Mouse (Mus musculus): ENCODE measurements around the gene P2ry2. TPM values are rescaled to one million over a fixed set of nuclear protein-coding genes. Genes with fewer than 3 reads are reported as not detected.

P2ry2 gene
- polyA plus RNA-seq, 1 experiment from 2014 or later, result 4.9 TPM

GRCm38 (mm10) chr7:100972875-100973274 is 39.8 kb downstream of the P2ry2 start:
- H3K27me3 ChIP-seq, result no peaks in the 10 kb centered on the region

GRCm38 (mm10) chr7:100968874-100969659 is 43.6 kb downstream of the P2ry2 start:
- WGBS, result 74% methylated on average over 10 of the region's 10 CpGs
- Histone ChIP-seq H3K27me3 (no peaks in the 10 kb centered on the region), H3K4me1 (peaks cover 9% of the 10 kb centered on the region), H3K9ac (no peak overlapping the region), H3K4me3 (no peak overlapping the region), H3K27ac (no peak overlapping the region), H3K4me2 (no peak overlapping the region), H3K9me3 (no peaks in the 10 kb centered on the region), H3K36me3 (no peaks in the 10 kb centered on the region)
- no peak for ATAC-seq (ENCODE audit: borderline replicate concordance, extremely low read depth, low FRiP score, low TSS enrichment)

More at GRCm38 (mm10) chr7:100972875-100973274, 39.8 kb downstream of the P2ry2 start:
- Histone ChIP-seq H3K4me1 (peaks cover 27% of the 10 kb centered on the region), H3K9me3 (no peaks in the 10 kb centered on the region), H3K4me3 (no peak overlapping the region), H3K27ac (no peak overlapping the region), H3K36me3 (no peaks in the 10 kb centered on the region), H3K9ac (no peak overlapping the region), H3K4me2 (no peak overlapping the region)
- ATAC-seq (ENCODE audit: borderline replicate concordance, extremely low read depth, low FRiP score, low TSS enrichment), result no peak
- 39% methylated on average over 3 of the region's 3 CpGs for WGBS

- Histone ChIP-seq H3K9ac (no peak overlapping the region), H3K4me1 (peaks cover 2% of the 10 kb centered on the region; the same call in 1 of the 2 replicates), H3K27me3 (no peaks in the 10 kb centered on the region), H3K4me2 (no peak overlapping the region), H3K9me3 (no peaks in the 10 kb centered on the region), H3K4me3 (no peak overlapping the region), H3K36me3 (no peaks in the 10 kb centered on the region), H3K27ac (no peak overlapping the region)
- ATAC-seq (ENCODE audit: borderline replicate concordance, extremely low read depth, low FRiP score, low TSS enrichment), result no peak
- WGBS, result 74% methylated on average over 6 of the region's 6 CpGs
Measured at GRCm38 (mm10) chr7:100968376-100968775, 44.3 kb downstream of the P2ry2 start.

GRCm38 (mm10) chr7:100967850-100968249 is 44.8 kb downstream of the P2ry2 start:
- H3K4me2 ChIP-seq, result no peak overlapping the region
- H3K27me3 ChIP-seq, result no peaks in the 10 kb centered on the region
- WGBS, result 75% methylated on average over 9 of the region's 9 CpGs
- no peaks in the 10 kb centered on the region for H3K36me3 ChIP-seq
- no peak overlapping the region for H3K27ac ChIP-seq
- no peak overlapping the region for H3K9ac ChIP-seq
- ATAC-seq (ENCODE audit: borderline replicate concordance, extremely low read depth, low FRiP score, low TSS enrichment), result no peak
- no peak overlapping the region for H3K4me3 ChIP-seq
- H3K9me3 ChIP-seq, result no peaks in the 10 kb centered on the region
- no peaks in the 10 kb centered on the region; the same call in 1 of the 2 replicates for H3K4me1 ChIP-seq

GRCm38 (mm10) chr7:100966014-100966413 is 46.7 kb downstream of the P2ry2 start:
- no peak overlapping the region for H3K27ac ChIP-seq
- no peaks in the 10 kb centered on the region; the same call in 1 of the 2 replicates for H3K4me1 ChIP-seq
- H3K27me3 ChIP-seq, result no peaks in the 10 kb centered on the region
- no peaks in the 10 kb centered on the region for H3K9me3 ChIP-seq
- H3K36me3 ChIP-seq, result no peaks in the 10 kb centered on the region
- no peak overlapping the region for H3K4me3 ChIP-seq
- H3K9ac ChIP-seq, result no peak overlapping the region
- H3K4me2 ChIP-seq, result no peak overlapping the region
- no peak for ATAC-seq (ENCODE audit: borderline replicate concordance, extremely low read depth, low FRiP score, low TSS enrichment)
- WGBS, result 78% methylated on average over 7 of the region's 7 CpGs

GRCm38 (mm10) chr7:100965079-100965478 is 47.6 kb downstream of the P2ry2 start:
- H3K9me3 ChIP-seq, result no peaks in the 10 kb centered on the region
- H3K27ac ChIP-seq, result no peak overlapping the region
- H3K4me2 ChIP-seq, result no peak overlapping the region
- H3K4me1 ChIP-seq, result no peaks in the 10 kb centered on the region; the same call in 1 of the 2 replicates
- no peaks in the 10 kb centered on the region for H3K36me3 ChIP-seq
- no peak overlapping the region for H3K9ac ChIP-seq
- WGBS, result 24% methylated on average over 4 of the region's 4 CpGs
- ATAC-seq (ENCODE audit: borderline replicate concordance, extremely low read depth, low FRiP score, low TSS enrichment), result peak; percentile 50; the same call in 1 of the 2 replicates
- no peaks in the 10 kb centered on the region for H3K27me3 ChIP-seq
- no peak overlapping the region for H3K4me3 ChIP-seq

GRCm38 (mm10) chr7:100964242-100964641 is 48.4 kb downstream of the P2ry2 start:
- Histone ChIP-seq H3K4me1 (no peaks in the 10 kb centered on the region; the same call in 1 of the 2 replicates), H3K27me3 (no peaks in the 10 kb centered on the region), H3K4me2 (no peak overlapping the region), H3K27ac (no peak overlapping the region), H3K4me3 (no peak overlapping the region), H3K36me3 (no peaks in the 10 kb centered on the region), H3K9me3 (no peaks in the 10 kb centered on the region), H3K9ac (no peak overlapping the region)
- 73% methylated on average over 6 of the region's 6 CpGs for WGBS
- no peak for ATAC-seq (ENCODE audit: borderline replicate concordance, extremely low read depth, low FRiP score, low TSS enrichment)

GRCm38 (mm10) chr7:100963381-100963780 is 49.3 kb downstream of the P2ry2 start:
- H3K36me3 ChIP-seq, result no peaks in the 10 kb centered on the region
- WGBS, result 72% methylated on average over 8 of the region's 8 CpGs
- no peak overlapping the region for H3K4me3 ChIP-seq
- H3K27ac ChIP-seq, result no peak overlapping the region
- no peak overlapping the region for H3K4me2 ChIP-seq
- H3K9ac ChIP-seq, result no peak overlapping the region
- no peaks in the 10 kb centered on the region for H3K9me3 ChIP-seq
- no peaks in the 10 kb centered on the region; the same call in 1 of the 2 replicates for H3K4me1 ChIP-seq
- ATAC-seq (ENCODE audit: borderline replicate concordance, extremely low read depth, low FRiP score, low TSS enrichment), result no peak
- H3K27me3 ChIP-seq, result no peaks in the 10 kb centered on the region

- H3K36me3 ChIP-seq, result no peaks in the 10 kb centered on the region
- 74% methylated on average over 7 of the region's 7 CpGs for WGBS
Measured at GRCm38 (mm10) chr7:100961146-100961545, 51.5 kb downstream of the P2ry2 start.

GRCm38 (mm10) chr7:100960462-100960861 is 52.2 kb downstream of the P2ry2 start:
- Histone ChIP-seq H3K36me3 (no peaks in the 10 kb centered on the region), H3K9ac (no peak overlapping the region), H3K27me3 (no peaks in the 10 kb centered on the region), H3K4me3 (no peak overlapping the region), H3K9me3 (no peaks in the 10 kb centered on the region), H3K4me1 (peaks cover 11% of the 10 kb centered on the region; the same call in 1 of the 2 replicates), H3K4me2 (no peak overlapping the region), H3K27ac (no peak overlapping the region)
- no peak for ATAC-seq (ENCODE audit: borderline replicate concordance, extremely low read depth, low FRiP score, low TSS enrichment)
- WGBS, result 53% methylated on average over 2 of the region's 2 CpGs

More at GRCm38 (mm10) chr7:100961146-100961545, 51.5 kb downstream of the P2ry2 start:
- Histone ChIP-seq H3K27ac (no peak overlapping the region), H3K27me3 (no peaks in the 10 kb centered on the region), H3K9me3 (no peaks in the 10 kb centered on the region), H3K9ac (no peak overlapping the region), H3K4me3 (no peak overlapping the region), H3K4me2 (no peak overlapping the region), H3K4me1 (peaks cover 11% of the 10 kb centered on the region; the same call in 1 of the 2 replicates)
- no peak for ATAC-seq (ENCODE audit: borderline replicate concordance, extremely low read depth, low FRiP score, low TSS enrichment)

- Histone ChIP-seq H3K27ac (no peak overlapping the region), H3K36me3 (no peaks in the 10 kb centered on the region), H3K4me3 (no peak overlapping the region), H3K9ac (no peak overlapping the region), H3K4me1 (peaks cover 11% of the 10 kb centered on the region; the same call in 1 of the 2 replicates), H3K4me2 (no peak overlapping the region), H3K9me3 (no peaks in the 10 kb centered on the region), H3K27me3 (no peaks in the 10 kb centered on the region)
- WGBS, result 96% methylated on average over 2 of the region's 2 CpGs
- ATAC-seq (ENCODE audit: borderline replicate concordance, extremely low read depth, low FRiP score, low TSS enrichment), result no peak
Measured at GRCm38 (mm10) chr7:100958426-100958825, 54.2 kb downstream of the P2ry2 start.

- no peak for ATAC-seq (ENCODE audit: borderline replicate concordance, extremely low read depth, low FRiP score, low TSS enrichment)
- no peak overlapping the region for H3K9ac ChIP-seq
Measured at GRCm38 (mm10) chr7:100952686-100953085, 60.0 kb downstream of the P2ry2 start.

More at GRCm38 (mm10) chr7:100952686-100953085, 60.0 kb downstream of the P2ry2 start:
- WGBS, result 74% methylated on average over 7 of the region's 7 CpGs
- no peaks in the 10 kb centered on the region for H3K9me3 ChIP-seq
- H3K4me3 ChIP-seq, result no peak overlapping the region
- H3K36me3 ChIP-seq, result no peaks in the 10 kb centered on the region
- H3K4me2 ChIP-seq, result no peak overlapping the region
- H3K27me3 ChIP-seq, result no peaks in the 10 kb centered on the region
- H3K4me1 ChIP-seq, result peaks cover 39% of the 10 kb centered on the region
- H3K27ac ChIP-seq, result no peak overlapping the region

All from lung, embryonic 15.5 days (tissue).